Mouse (Mus musculus) adrenal gland, postnatal 36 days (tissue): ENCODE data around the gene Gpr21. TPM values are rescaled to one million over a fixed set of nuclear protein-coding genes. Genes with fewer than 3 reads are reported as not detected.
"Not testable (repeated sequence)": the region's sequence is repeated elsewhere in the genome, so short reads cannot be mapped to it uniquely, and the experiment has no call there.

ENCODE experiments used
- DNase-seq, 2 experiments: peaks; one replicate each; pipeline ENCODE4 v3.0.0; 2021; ENCODE audit warnings: mixed read lengths in 1 of 2
- long read RNA-seq, 2 experiments: library from polyadenylated mRNA; stranded (forward); transcript quantifications; one replicate each; pipeline ENCODE4 v2.0.0; 2021; ENCODE audit warnings: borderline sequencing depth in 2 of 2
- total RNA-seq, 2 experiments: library from RNA; stranded (reverse); gene quantifications; 2 replicates each; pipeline ENCODE4 v1.2.3; 2021

Gpr21 gene
- 1 to 10 TPM in 1 of 2 experiments, under 1 TPM in 1; 0.95 to 2.7 TPM for total RNA-seq
- long read RNA-seq, experiment 1 = 0 reads
- long read RNA-seq, experiment 2 = 0 reads

- DNase-seq = no peak
Observed at GRCm38 (mm10) chr2:37516030-37516710, at the start of gene Gpr21. TSS of gene Gpr21 (plus strand) at chr2:37516332.

- no peak for DNase-seq
Observed at GRCm38 (mm10) chr2:37479559-37479958, 36.6 kb upstream of the Gpr21 start.

GRCm38 (mm10) chr2:37480039-37480438 is 36.1 kb upstream of the Gpr21 start:
- DNase-seq = no peak

- no peak for DNase-seq
Observed at GRCm38 (mm10) chr2:37484165-37484564, 32.0 kb upstream of the Gpr21 start.

- peak; percentile 3 to 40 for DNase-seq
Observed at GRCm38 (mm10) chr2:37485370-37485769, 30.8 kb upstream of the Gpr21 start.

GRCm38 (mm10) chr2:37486408-37486807 is 29.7 kb upstream of the Gpr21 start:
- no peak for DNase-seq

- DNase-seq = no peak
Observed at GRCm38 (mm10) chr2:37488956-37489355, 27.2 kb upstream of the Gpr21 start.

- DNase-seq = no peak
Observed at GRCm38 (mm10) chr2:37497321-37497720, 18.8 kb upstream of the Gpr21 start.

GRCm38 (mm10) chr2:37505856-37506255 is 10.3 kb upstream of the Gpr21 start:
- not testable (repeated sequence) for DNase-seq

- DNase-seq = no peak
Observed at GRCm38 (mm10) chr2:37511134-37511901, 4.8 kb upstream of the Gpr21 start.

GRCm38 (mm10) chr2:37516922-37517462 is 860 bp downstream of the Gpr21 start:
- DNase-seq = no peak

GRCm38 (mm10) chr2:37518561-37519285 is 2.6 kb downstream of the Gpr21 start:
- no peak for DNase-seq

- no peak for DNase-seq
Observed at GRCm38 (mm10) chr2:37519286-37519640, 3.1 kb downstream of the Gpr21 start.

GRCm38 (mm10) chr2:37527587-37527986 is 11.5 kb downstream of the Gpr21 start:
- DNase-seq = no peak

- no peak for DNase-seq
Observed at GRCm38 (mm10) chr2:37529397-37529796, 13.3 kb downstream of the Gpr21 start.

- no peak for DNase-seq
Observed at GRCm38 (mm10) chr2:37530766-37531165, 14.6 kb downstream of the Gpr21 start.

- no peak for DNase-seq
Observed at GRCm38 (mm10) chr2:37531639-37532038, 15.5 kb downstream of the Gpr21 start.

- DNase-seq = peak in 1 of 2 experiments; percentile 11
Observed at GRCm38 (mm10) chr2:37549346-37550012, 33.3 kb downstream of the Gpr21 start.

GRCm38 (mm10) chr2:37556366-37556765 is 40.2 kb downstream of the Gpr21 start:
- no peak for DNase-seq

- no peak for DNase-seq
Observed at GRCm38 (mm10) chr2:37565579-37565978, 49.4 kb downstream of the Gpr21 start.

- no peak for DNase-seq
Observed at GRCm38 (mm10) chr2:37566035-37566434, 49.9 kb downstream of the Gpr21 start.

GRCm38 (mm10) chr2:37569888-37570287 is 53.8 kb downstream of the Gpr21 start:
- DNase-seq = no peak
